Mouse (Mus musculus): ENCODE measurements around the gene Wnk4.

- TF ChIP-seq CTCF (conservative IDR thresholded peaks at IDR 0.05; ENCODE audit: low read length) (no peak), NANOG (IDR thresholded peaks at IDR 0.05; ENCODE audit: borderline replicate concordance, low read length) (no peak), POU5F1 (IDR thresholded peaks at IDR 0.05; ENCODE audit: borderline replicate concordance, low read length) (no peak)
Observed at GRCm38 (mm10) chr11:101245855-101246701, 14.3 kb upstream of the Wnk4 start, which contains the start of gene Ramp2.

Measured in E14TG2a.4 (cell line).